Comparison of ENCODE assay signal across 8 mouse cellular contexts in genomic region chr13:55570286-55570973, GRCm38 (mm10). TPM values are rescaled to one million over a fixed set of nuclear protein-coding genes. Genes with fewer than 3 reads are reported as not detected.
DNase-seq lines count a peak whose midpoint lies in the region; ATAC-seq and TF ChIP-seq lines count a peak whose summit lies in the region.

No protein-coding gene starts in this region.

- H3K36me3 ChIP-seq in forebrain, embryonic 14.5 days (ENCODE audit: control insufficient read depth, insufficient read depth, low read length) = peaks cover 20% of the 10 kb centered on the region
- H3K36me3 ChIP-seq in hindbrain, embryonic 14.5 days (replicated peaks; ENCODE audit: control insufficient read depth, insufficient read depth) = peaks cover 18% of the 10 kb centered on the region
- H3K36me3 ChIP-seq in limb, embryonic 13.5 days = peaks cover 21% of the 10 kb centered on the region
- H3K36me3 ChIP-seq in midbrain, postnatal 0 days (ENCODE audit: insufficient read depth, low read length) = no peaks in the 10 kb centered on the region

- no peaks in the 10 kb centered on the region for H3K27me3 ChIP-seq in forebrain, embryonic 14.5 days (replicated peaks; ENCODE audit: control insufficient read depth, insufficient read depth, low read length)
- no peaks in the 10 kb centered on the region for H3K27me3 ChIP-seq in hindbrain, embryonic 14.5 days (ENCODE audit: control insufficient read depth, insufficient read depth, low read length)
- H3K27me3 ChIP-seq in limb, embryonic 13.5 days = no peaks in the 10 kb centered on the region
- no peaks in the 10 kb centered on the region for H3K27me3 ChIP-seq in midbrain, postnatal 0 days (ENCODE audit: insufficient read depth, low read length)

- TF ChIP-seq CTCF in midbrain, postnatal 0 days (IDR thresholded peaks at IDR 0.05) = no peak

- WGBS in forebrain, embryonic 14.5 days = under 1% methylated on average over 34 of the region's 47 CpGs
- 0% methylated on average over 24 of the region's 47 CpGs for WGBS in hindbrain, embryonic 14.5 days
- under 1% methylated on average over 46 of the region's 47 CpGs for WGBS in limb, embryonic 13.5 days
- 1% methylated on average over 46 of the region's 47 CpGs for WGBS in midbrain, postnatal 0 days

- peak overlapping the region; percentile 97 for H3K9ac ChIP-seq in forebrain, embryonic 14.5 days (ENCODE audit: low read length)
- peak overlapping the region; percentile 97 for H3K9ac ChIP-seq in hindbrain, embryonic 14.5 days
- H3K9ac ChIP-seq in limb, embryonic 13.5 days = peak overlapping the region; percentile 98
- H3K9ac ChIP-seq in midbrain, postnatal 0 days (replicated peaks; ENCODE audit: low read length, poor library complexity, severe bottlenecking) = peak overlapping the region; percentile 93

- peak overlapping the region; percentile 97 for H3K4me3 ChIP-seq in forebrain, embryonic 14.5 days (ENCODE audit: low read depth, low read length)
- H3K4me3 ChIP-seq in hindbrain, embryonic 14.5 days (replicated peaks; ENCODE audit: low read length) = peak overlapping the region; percentile 98
- H3K4me3 ChIP-seq in limb, embryonic 13.5 days = peak overlapping the region; percentile 97
- peak overlapping the region; percentile 98 for H3K4me3 ChIP-seq in midbrain, postnatal 0 days (ENCODE audit: low read depth, low read length)

- peak overlapping the region; percentile 98 for H3K4me2 ChIP-seq in forebrain, embryonic 14.5 days (ENCODE audit: low read length)
- peak overlapping the region; percentile 59 for H3K4me2 ChIP-seq in hindbrain, embryonic 14.5 days (replicated peaks)
- H3K4me2 ChIP-seq in limb, embryonic 13.5 days (replicated peaks) = peak overlapping the region; percentile 97
- peak overlapping the region; percentile 88 for H3K4me2 ChIP-seq in midbrain, postnatal 0 days (ENCODE audit: low read depth, low read length, poor library complexity, severe bottlenecking)

- DNase-seq in right cerebral cortex, postnatal 10 days (ENCODE audit: low spot score in 2 of 2) = peak; percentile 62 to 67
- no peak for DNase-seq in right cerebral cortex, postnatal 36 days (ENCODE audit: low spot score in 2 of 2)
- peak; percentile 38 for DNase-seq in cerebellum, adult 11 months
- peak; percentile 50 for DNase-seq in forebrain, embryonic 14.5 days (ENCODE audit: low spot score)
- peak; percentile 30 for DNase-seq in hindbrain, embryonic 14.5 days (ENCODE audit: low spot score)
- peak; percentile 32 for DNase-seq in midbrain, postnatal 0 days (ENCODE audit: low spot score)
- peak; percentile 70 for DNase-seq in thymus, postnatal 14 days

- peak; percentile 78 for ATAC-seq in forebrain, embryonic 14.5 days
- ATAC-seq in hindbrain, embryonic 14.5 days (ENCODE audit: low FRiP score) = peak; percentile 62
- ATAC-seq in limb, embryonic 13.5 days (ENCODE audit: low FRiP score, low read depth) = peak; percentile 72
- ATAC-seq in midbrain, postnatal 0 days (ENCODE audit: low FRiP score) = peak; percentile 69

- H3K9me3 ChIP-seq in forebrain, embryonic 14.5 days (replicated peaks; ENCODE audit: control insufficient read depth, low read length) = no peaks in the 10 kb centered on the region
- H3K9me3 ChIP-seq in hindbrain, embryonic 14.5 days (ENCODE audit: control insufficient read depth, low read length) = no peaks in the 10 kb centered on the region
- peaks cover 6% of the 10 kb centered on the region for H3K9me3 ChIP-seq in limb, embryonic 13.5 days
- no peaks in the 10 kb centered on the region for H3K9me3 ChIP-seq in midbrain, postnatal 0 days (ENCODE audit: low read length)

- H3K4me1 ChIP-seq in forebrain, embryonic 14.5 days (ENCODE audit: control insufficient read depth, insufficient read depth, low read length) = peaks cover 10% of the 10 kb centered on the region
- peaks cover 24% of the 10 kb centered on the region for H3K4me1 ChIP-seq in hindbrain, embryonic 14.5 days (replicated peaks; ENCODE audit: control insufficient read depth, insufficient read depth, low read length)
- peaks cover 18% of the 10 kb centered on the region for H3K4me1 ChIP-seq in limb, embryonic 13.5 days
- peaks cover 10% of the 10 kb centered on the region; the same call in 1 of the 2 replicates for H3K4me1 ChIP-seq in midbrain, postnatal 0 days (ENCODE audit: insufficient read depth, low read length)

- H3K27ac ChIP-seq in forebrain, embryonic 14.5 days (ENCODE audit: low read depth, low read length) = peak overlapping the region; percentile 94
- H3K27ac ChIP-seq in hindbrain, embryonic 14.5 days = peak overlapping the region; percentile 94
- peak overlapping the region; percentile 90 for H3K27ac ChIP-seq in limb, embryonic 13.5 days
- peak overlapping the region; percentile 85 for H3K27ac ChIP-seq in midbrain, postnatal 0 days (ENCODE audit: low read depth, low read length)

RNA-seq across cellular contexts. Expression of gene Fam193b, which starts 0.5 kb away (rescaled TPM):
- 34.3 and 42.5 TPM in 2 replicates for polyA plus RNA-seq in forebrain, embryonic 14.5 days (2014; fragmentation: Nextera tagmentation; extraction: Ambion mirVana)
- 41.4 and 47.4 TPM in 2 replicates for polyA plus RNA-seq in hindbrain, embryonic 14.5 days (2014; fragmentation: Nextera tagmentation; extraction: Ambion mirVana)
- 50.7 and 52.8 TPM in 2 replicates for polyA plus RNA-seq in limb, embryonic 13.5 days (2015; fragmentation: Nextera tagmentation; extraction: Ambion mirVana)
- 73.9 and 90.6 TPM in 2 replicates for total RNA-seq in midbrain, postnatal 0 days (2014; rRNA removed)
- polyA plus RNA-seq in midbrain, postnatal 0 days (2015; fragmentation: Nextera tagmentation; extraction: Ambion mirVana) = 42.7 and 43.5 TPM in 2 replicates

RNA-seq across cellular contexts. Expression of gene Tmed9, which starts 3.1 kb away (rescaled TPM):
- polyA plus RNA-seq in forebrain, embryonic 14.5 days (2014; fragmentation: Nextera tagmentation; extraction: Ambion mirVana) = 66.6 and 70.4 TPM in 2 replicates
- polyA plus RNA-seq in hindbrain, embryonic 14.5 days (2014; fragmentation: Nextera tagmentation; extraction: Ambion mirVana) = 45.7 and 53.6 TPM in 2 replicates
- 166 and 175 TPM in 2 replicates for polyA plus RNA-seq in limb, embryonic 13.5 days (2015; fragmentation: Nextera tagmentation; extraction: Ambion mirVana)
- total RNA-seq in midbrain, postnatal 0 days (2014; rRNA removed) = 57.6 and 62.5 TPM in 2 replicates
- 101 and 102 TPM in 2 replicates for polyA plus RNA-seq in midbrain, postnatal 0 days (2015; fragmentation: Nextera tagmentation; extraction: Ambion mirVana)

RNA-seq across cellular contexts. Expression of gene B4galt7, which starts 29.3 kb away (rescaled TPM):
- polyA plus RNA-seq in forebrain, embryonic 14.5 days (2014; fragmentation: Nextera tagmentation; extraction: Ambion mirVana) = 10.4 and 12.2 TPM in 2 replicates
- polyA plus RNA-seq in hindbrain, embryonic 14.5 days (2014; fragmentation: Nextera tagmentation; extraction: Ambion mirVana) = 18.3 and 25.3 TPM in 2 replicates
- polyA plus RNA-seq in limb, embryonic 13.5 days (2015; fragmentation: Nextera tagmentation; extraction: Ambion mirVana) = 34.8 and 37.3 TPM in 2 replicates
- 62.6 and 67.7 TPM in 2 replicates for total RNA-seq in midbrain, postnatal 0 days (2014; rRNA removed)
- 50.1 and 55.1 TPM in 2 replicates for polyA plus RNA-seq in midbrain, postnatal 0 days (2015; fragmentation: Nextera tagmentation; extraction: Ambion mirVana)

RNA-seq across cellular contexts. Expression of gene Ddx41, which starts 34.0 kb away (rescaled TPM):
- 72.0 and 75.7 TPM in 2 replicates for polyA plus RNA-seq in forebrain, embryonic 14.5 days (2014; fragmentation: Nextera tagmentation; extraction: Ambion mirVana)
- polyA plus RNA-seq in hindbrain, embryonic 14.5 days (2014; fragmentation: Nextera tagmentation; extraction: Ambion mirVana) = 49.5 and 51.1 TPM in 2 replicates
- polyA plus RNA-seq in limb, embryonic 13.5 days (2015; fragmentation: Nextera tagmentation; extraction: Ambion mirVana) = 71.4 and 73.4 TPM in 2 replicates
- total RNA-seq in midbrain, postnatal 0 days (2014; rRNA removed) = 51.9 and 58.9 TPM in 2 replicates
- polyA plus RNA-seq in midbrain, postnatal 0 days (2015; fragmentation: Nextera tagmentation; extraction: Ambion mirVana) = 45.4 and 49.1 TPM in 2 replicates

RNA-seq across cellular contexts. Expression of gene Dok3, which starts 41.3 kb away (rescaled TPM):
- 1.4 and 2.9 TPM in 2 replicates for polyA plus RNA-seq in forebrain, embryonic 14.5 days (2014; fragmentation: Nextera tagmentation; extraction: Ambion mirVana)
- polyA plus RNA-seq in hindbrain, embryonic 14.5 days (2014; fragmentation: Nextera tagmentation; extraction: Ambion mirVana) = 3.8 and 5.7 TPM in 2 replicates
- 2.3 and 2.9 TPM in 2 replicates for polyA plus RNA-seq in limb, embryonic 13.5 days (2015; fragmentation: Nextera tagmentation; extraction: Ambion mirVana)
- total RNA-seq in midbrain, postnatal 0 days (2014; rRNA removed) = 3.0 and 4.5 TPM in 2 replicates
- 1.4 and 1.6 TPM in 2 replicates for polyA plus RNA-seq in midbrain, postnatal 0 days (2015; fragmentation: Nextera tagmentation; extraction: Ambion mirVana)

Comparison
In these comparisons a context has a peak if more than half of its experiments do, and no peak if none do; other contexts are left out.
1. DNase-seq: peak in right cerebral cortex, postnatal 10 days (2 of 2), cerebellum, adult 11 months (single experiment), forebrain, embryonic 14.5 days (single experiment), hindbrain, embryonic 14.5 days (single experiment), midbrain, postnatal 0 days (single experiment) and thymus, postnatal 14 days (single experiment); none in right cerebral cortex, postnatal 36 days (0 of 2).
2. Peak in every context shown above with its lines, with median percentiles within 50 percentile points of each other: ATAC-seq, H3K27ac ChIP-seq, H3K4me2 ChIP-seq, H3K4me3 ChIP-seq and H3K9ac ChIP-seq.